Mouse (Mus musculus): ENCODE data around the gene Ccdc115.

GRCm38 (mm10) chr1:34481920-34482669 is 42.6 kb upstream of the Ccdc115 start:
- no peak for TF ChIP-seq GATA1 (IDR thresholded peaks at IDR 0.05; ENCODE audit: low read length)
- no peak for TF ChIP-seq TAL1 (IDR thresholded peaks at IDR 0.05; ENCODE audit: low read length)
